Mouse (Mus musculus) CH12.LX (cell line): ENCODE measurements around the gene Spata20.

Experiments used
- CTCF ChIP-seq, 2 experiments: IDR thresholded peaks in 1 of 2; conservative IDR thresholded peaks in 1 of 2; 2 replicates each; pipeline ENCODE4 v1.5.1; 2011 to 2012; ENCODE audit warnings: low read depth in 2 of 2, low read length in 2 of 2, improper control_type of control experiment in 1 of 2, inconsistent platforms in 1 of 2, mild to moderate bottlenecking in 1 of 2, moderate library complexity in 1 of 2
- E2F4 ChIP-seq: IDR thresholded peaks from 2 replicates; pipeline ENCODE4 v1.6.1; 2011; ENCODE audit warnings: low read depth, low read length, improper control_type of control experiment; ENCODE audit not compliant: insufficient replicate concordance
- EP300 ChIP-seq: IDR thresholded peaks from 2 replicates; pipeline ENCODE4 v1.6.1; 2011; ENCODE audit warnings: low read length, improper control_type of control experiment
- GABPA ChIP-seq: IDR thresholded peaks from 2 replicates; pipeline ENCODE4 v1.6.1; 2012; ENCODE audit warnings: low read depth, low read length, improper control_type of control experiment, inconsistent platforms; ENCODE audit not compliant: insufficient replicate concordance
- KAT2A ChIP-seq: IDR thresholded peaks from 2 replicates; pipeline ENCODE4 v1.6.1; 2012; ENCODE audit warnings: low read length, improper control_type of control experiment, inconsistent platforms; ENCODE audit not compliant: insufficient replicate concordance
- MAFK ChIP-seq: IDR thresholded peaks from 2 replicates; pipeline ENCODE4 v1.6.1; 2011; ENCODE audit warnings: low read length, improper control_type of control experiment; ENCODE audit not compliant: insufficient replicate concordance
- MAX ChIP-seq: IDR thresholded peaks from 2 replicates; pipeline ENCODE4 v1.6.1; 2011; ENCODE audit warnings: low read length, improper control_type of control experiment
- MXI1 ChIP-seq: IDR thresholded peaks from 2 replicates; pipeline ENCODE4 v1.6.1; 2011; ENCODE audit warnings: mild to moderate bottlenecking, low read depth, low read length, improper control_type of control experiment
- PAX5 ChIP-seq: IDR thresholded peaks from 2 replicates; pipeline ENCODE4 v1.6.1; 2012; ENCODE audit warnings: low read length, inconsistent platforms, mixed read lengths
- POLR2A ChIP-seq: IDR thresholded peaks from 2 replicates; pipeline ENCODE4 v1.6.1; 2011; ENCODE audit warnings: low read depth, mild to moderate bottlenecking, improper control_type of control experiment, low read length
- UBTF ChIP-seq: IDR thresholded peaks from 2 replicates; pipeline ENCODE4 v1.6.1; 2012; ENCODE audit warnings: low read depth, mild to moderate bottlenecking, inconsistent platforms, low read length, improper control_type of control experiment, moderate library complexity
- ZNF384 ChIP-seq: IDR thresholded peaks from 2 replicates; pipeline ENCODE4 v1.6.1; 2012; ENCODE audit warnings: low read depth, low read length, improper control_type of control experiment, inconsistent platforms

GRCm38 (mm10) chr11:94440421-94440820 is 45.6 kb downstream of the Spata20 start:
- TF ChIP-seq KAT2A (no peak), EP300 (no peak), PAX5 (no peak), MAFK (no peak), MAX (no peak), POLR2A (no peak), CTCF (conservative IDR thresholded peaks at IDR 0.05 in 1 of 2, IDR thresholded peaks at IDR 0.05 in 1 of 2; ENCODE audit: low read depth in 2 of 2, low read length in 2 of 2) (no peak), MXI1 (no peak), GABPA (no peak), UBTF (no peak), E2F4 (no peak), ZNF384 (no peak)
